Mouse (Mus musculus) limb, embryonic 14.5 days (tissue): Measurements from ENCODE around the gene Fbxw11. TPM values are rescaled to one million over a fixed set of nuclear protein-coding genes. Genes with fewer than 3 reads are reported as not detected.

Experiments
- ATAC-seq: fragments of 200-750 bp; cut with Nextera tagmentation; 2 replicates; pipeline ENCODE4 v1.8.0; 2017; ENCODE audit warnings: low read depth, moderate number of reproducible peaks, moderate TSS enrichment; ENCODE audit not compliant: low FRiP score
- DNase-seq: peaks from one replicate; pipeline ENCODE4 v3.0.0-alpha.2; 2015; ENCODE audit warnings: low spot score
- H3K27ac ChIP-seq: fragments of 300-500 bp; sonication (generic); replicated peaks from 2 replicates; pipeline ENCODE4 v1.5.1; 2014; ENCODE audit warnings: low read depth, mild to moderate bottlenecking, low read length, moderate library complexity, mixed read lengths
- H3K27me3 ChIP-seq: fragments of 300-500 bp; sonication (generic); 2 replicates; pipeline ENCODE4 v1.6.1; 2014; ENCODE audit warnings: low read length, mixed read lengths; ENCODE audit not compliant: control insufficient read depth, insufficient read depth
- H3K36me3 ChIP-seq: fragments of 300-500 bp; sonication (generic); 2 replicates; pipeline ENCODE4 v1.6.1; 2014; ENCODE audit warnings: mild to moderate bottlenecking, low read length, moderate library complexity, mixed read lengths; ENCODE audit not compliant: control insufficient read depth, insufficient read depth
- H3K4me1 ChIP-seq: fragments of 300-500 bp; sonication (generic); 2 replicates; pipeline ENCODE4 v1.6.1; 2014; ENCODE audit warnings: antibody characterized with exemption, low read length, mixed read lengths; ENCODE audit not compliant: control insufficient read depth, insufficient read depth
- H3K4me2 ChIP-seq: fragments of 300-500 bp; sonication (generic); replicated peaks from 2 replicates; pipeline ENCODE4 v1.6.1; 2014; ENCODE audit warnings: low read depth, mild to moderate bottlenecking, low read length, moderate library complexity; ENCODE audit not compliant: severe bottlenecking
- H3K4me3 ChIP-seq: fragments of 300-500 bp; sonication (generic); replicated peaks from 2 replicates; pipeline ENCODE4 v1.5.1; 2014; ENCODE audit warnings: low read length
- H3K9ac ChIP-seq: fragments of 300-500 bp; sonication (generic); 2 replicates; pipeline ENCODE4 v1.6.1; 2014; ENCODE audit warnings: mild to moderate bottlenecking, low read depth, low read length, moderate library complexity; ENCODE audit not compliant: severe bottlenecking
- H3K9me3 ChIP-seq: fragments of 300-500 bp; sonication (generic); 2 replicates; pipeline ENCODE4 v1.6.1; 2016; ENCODE audit warnings: low read length; ENCODE audit not compliant: control insufficient read depth
- POLR2A ChIP-seq: fragments of 200-500 bp; IDR thresholded peaks from 2 replicates; pipeline ENCODE4 v1.8.0; 2012; ENCODE audit warnings: inconsistent platforms, mild to moderate bottlenecking, moderate library complexity, borderline replicate concordance; ENCODE audit not compliant: insufficient read depth, insufficient read length; ENCODE audit errors: extremely low read depth
- WGBS: fragments of 180-500 bp; shearing (Covaris S2); extraction: QIAGEN DNeasy Blood & Tissue Kit; methylation state at CpG from one replicate; pipeline ENCODE4 v1.1.7; 2014; 5-methylcytosine and 5-hydroxymethylcytosine counted together
- polyA plus RNA-seq, 2 experiments: library from polyadenylated mRNA; depleted of rRNA in 1 of 2; stranded (reverse) in 1 of 2; unstranded in 1 of 2; fragments of >200 nt; fragmentation: Nextera tagmentation in 1 of 2; extraction: Ambion mirVana in 1 of 2; gene quantifications; 2 replicates each; pipeline versions ENCODE4 v1.2.1 to v1.2.3; 2012 to 2014

Gene Fbxw11
- polyA plus RNA-seq, 2 experiments = 56.1 to 63.2 TPM

DNA sequence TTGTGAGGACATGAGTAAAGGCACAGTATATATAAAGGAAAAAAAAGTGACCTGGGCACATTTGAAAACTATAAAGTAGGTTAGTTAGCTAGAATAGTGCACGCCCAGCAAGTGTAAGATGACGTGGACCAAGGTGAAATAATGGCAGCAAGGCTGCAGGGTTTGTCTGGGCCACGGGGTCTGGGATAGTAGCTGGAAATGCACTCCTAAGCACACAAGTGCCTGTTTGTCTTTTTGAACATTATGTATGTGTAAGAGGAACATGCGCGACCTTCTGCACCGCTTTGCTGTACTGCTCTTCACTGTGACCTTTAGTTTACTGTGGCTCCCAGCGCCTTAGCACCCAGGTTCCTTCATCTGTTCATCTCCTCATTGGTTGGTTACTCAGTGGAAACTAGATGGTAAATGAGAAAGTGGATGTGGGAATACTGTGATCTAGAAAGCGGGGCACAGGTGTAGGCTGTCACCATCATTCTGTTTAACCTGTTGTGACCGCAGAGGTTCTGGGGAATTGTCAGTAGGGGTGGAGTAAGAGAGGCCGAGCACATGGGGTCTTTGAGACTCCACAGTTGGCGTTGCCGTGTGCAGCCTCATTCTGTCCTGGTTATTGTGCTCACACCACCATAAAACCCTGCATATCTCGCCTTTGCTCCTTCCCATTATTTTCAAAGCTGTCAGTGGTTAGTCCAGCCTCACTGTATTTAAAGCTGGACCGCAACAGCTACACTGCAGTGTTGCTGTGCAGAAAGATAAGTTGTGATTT is 66.4 kb downstream of the Fbxw11 start:
- ATAC-seq (no peak), DNase-seq (no peak)
- Histone ChIP-seq H3K9me3 (no peaks in the 10 kb centered on the region), H3K9ac (no peak overlapping the region), H3K27ac (no peak overlapping the region; the same call in 1 of the 2 replicates), H3K36me3 (peaks cover 14% of the 10 kb centered on the region), H3K27me3 (no peaks in the 10 kb centered on the region), H3K4me1 (no peaks in the 10 kb centered on the region), H3K4me2 (no peak overlapping the region), H3K4me3 (no peak overlapping the region)
- WGBS = 79% methylated on average over 14 of the region's 14 CpGs
- no peak for TF ChIP-seq POLR2A

- H3K4me1 ChIP-seq = no peaks in the 10 kb centered on the region
- no peaks in the 10 kb centered on the region for H3K27me3 ChIP-seq
- no peak overlapping the region for H3K27ac ChIP-seq
- H3K4me2 ChIP-seq = no peak overlapping the region
- no peak overlapping the region for H3K9ac ChIP-seq
- H3K4me3 ChIP-seq = no peak overlapping the region
- 13% methylated on average over 1 of the region's 1 CpGs for WGBS
- no peaks in the 10 kb centered on the region for H3K9me3 ChIP-seq
- peak; percentile 84 for DNase-seq
- ATAC-seq = no peak
- H3K36me3 ChIP-seq = peaks cover 14% of the 10 kb centered on the region
- TF ChIP-seq POLR2A = no peak
These were observed 67.0 kb downstream of the Fbxw11 start for GRCm38 (mm10) chr11:32709563-32709962.

- peaks cover 6% of the 10 kb centered on the region; the same call in 1 of the 2 replicates for H3K4me1 ChIP-seq
- H3K27ac ChIP-seq = no peak overlapping the region
- H3K9me3 ChIP-seq = no peaks in the 10 kb centered on the region
- no peak overlapping the region for H3K4me3 ChIP-seq
- H3K9ac ChIP-seq = no peak overlapping the region
- 64% methylated on average over 5 of the region's 5 CpGs for WGBS
- DNase-seq = peak; percentile 72
- H3K27me3 ChIP-seq = no peaks in the 10 kb centered on the region
- 0 out of 2 replicates have a peak, but pooled peaks have one; percentile 60 for ATAC-seq
- no peak overlapping the region for H3K4me2 ChIP-seq
- no peak for TF ChIP-seq POLR2A
- peaks cover 14% of the 10 kb centered on the region for H3K36me3 ChIP-seq
These were observed 71.7 kb downstream of the Fbxw11 start for GRCm38 (mm10) chr11:32714230-32714629.

GRCm38 (mm10) chr11:32714896-32715295 is 72.4 kb downstream of the Fbxw11 start:
- TF ChIP-seq POLR2A = no peak
- no peak overlapping the region for H3K4me2 ChIP-seq
- H3K4me1 ChIP-seq = peaks cover 6% of the 10 kb centered on the region; the same call in 1 of the 2 replicates
- H3K9ac ChIP-seq = no peak overlapping the region
- H3K36me3 ChIP-seq = peaks cover 14% of the 10 kb centered on the region
- no peaks in the 10 kb centered on the region for H3K27me3 ChIP-seq
- 89% methylated on average over 2 of the region's 2 CpGs for WGBS
- DNase-seq (no peak), ATAC-seq (no peak)
- H3K9me3 ChIP-seq = no peaks in the 10 kb centered on the region
- H3K4me3 ChIP-seq = no peak overlapping the region
- no peak overlapping the region for H3K27ac ChIP-seq

DNA sequence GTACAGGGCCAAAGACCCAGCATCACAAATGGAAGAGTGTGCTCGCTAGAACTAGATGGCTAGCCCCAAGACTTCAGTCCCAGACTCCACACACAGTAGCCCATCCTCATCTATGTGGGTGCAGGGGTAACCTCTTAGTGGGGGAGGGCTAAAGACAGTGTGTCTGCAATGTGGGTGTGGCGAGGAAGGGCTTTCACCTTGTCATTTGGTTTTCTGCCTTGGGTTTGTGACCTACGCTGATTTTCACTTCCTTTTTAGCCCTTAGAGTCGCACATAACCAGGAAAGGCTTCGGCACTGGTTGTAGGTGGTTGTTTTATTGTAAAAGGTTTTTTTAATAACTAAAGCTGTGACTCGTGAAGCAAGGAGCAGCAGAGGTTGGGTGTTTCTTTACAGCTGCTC is 73.0 kb downstream of the Fbxw11 start:
- Histone ChIP-seq H3K4me1 (peaks cover 6% of the 10 kb centered on the region; the same call in 1 of the 2 replicates), H3K27me3 (no peaks in the 10 kb centered on the region), H3K9ac (no peak overlapping the region), H3K27ac (no peak overlapping the region), H3K36me3 (peaks cover 14% of the 10 kb centered on the region), H3K4me2 (no peak overlapping the region), H3K4me3 (no peak overlapping the region), H3K9me3 (no peaks in the 10 kb centered on the region)
- 54% methylated on average over 6 of the region's 6 CpGs for WGBS
- ATAC-seq (no peak), DNase-seq (no peak)
- TF ChIP-seq POLR2A = no peak
